Mouse (Mus musculus): ENCODE measurements around the gene Ddn. TPM values are rescaled to one million over a fixed set of nuclear protein-coding genes. Genes with fewer than 3 reads are reported as not detected.

Gene Ddn
- polyA plus RNA-seq, 1 experiment from 2014 or later, result not detected

DNA sequence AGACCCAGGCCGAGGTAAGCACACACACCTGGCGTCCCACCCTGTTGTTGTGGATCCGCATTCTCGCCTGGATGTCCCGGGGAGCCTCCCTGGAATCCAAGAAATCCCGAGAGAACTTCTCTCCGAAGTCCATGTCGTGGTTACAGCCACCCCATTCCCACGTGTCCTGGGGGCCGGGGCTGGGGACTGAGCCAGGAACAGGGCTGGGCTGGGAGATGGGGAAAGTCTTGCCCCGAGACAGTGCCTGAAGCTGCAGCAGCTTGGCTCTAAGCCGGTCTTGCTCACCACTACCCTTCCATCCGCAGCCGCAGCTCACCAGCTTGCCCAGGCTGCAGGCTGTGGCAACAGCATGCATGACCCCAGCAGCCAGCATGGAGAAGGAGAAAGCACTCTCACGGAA is 35.2 kb downstream of the Ddn start:
- Histone ChIP-seq H3K27ac (ENCODE audit: low read length) (no peak overlapping the region), H3K9me3 (replicated peaks; ENCODE audit: control insufficient read depth, low read length) (no peaks in the 10 kb centered on the region), H3K9ac (ENCODE audit: low read length) (no peak overlapping the region), H3K4me2 (ENCODE audit: low read depth, low read length) (no peak overlapping the region), H3K27me3 (ENCODE audit: control insufficient read depth, insufficient read depth, low read length) (peaks cover 81% of the 10 kb centered on the region), H3K4me3 (replicated peaks; ENCODE audit: low read length) (no peak overlapping the region), H3K4me1 (ENCODE audit: control insufficient read depth, insufficient read depth, low read length) (peaks cover 29% of the 10 kb centered on the region), H3K36me3 (ENCODE audit: control insufficient read depth, insufficient read depth, low read length) (no peaks in the 10 kb centered on the region)
- no peak for ATAC-seq (ENCODE audit: insufficient read depth, low FRiP score)
- 20% methylated on average over 15 of the region's 15 CpGs for WGBS

- Histone ChIP-seq H3K36me3 (ENCODE audit: control insufficient read depth, insufficient read depth, low read length) (no peaks in the 10 kb centered on the region), H3K9ac (ENCODE audit: low read length) (peak overlapping the region; percentile 54), H3K27me3 (ENCODE audit: control insufficient read depth, insufficient read depth, low read length) (peaks cover 66% of the 10 kb centered on the region), H3K4me2 (ENCODE audit: low read depth, low read length) (peak overlapping the region; percentile 50), H3K4me3 (replicated peaks; ENCODE audit: low read length) (peak overlapping the region; percentile 36), H3K4me1 (ENCODE audit: control insufficient read depth, insufficient read depth, low read length) (peaks cover 19% of the 10 kb centered on the region), H3K9me3 (replicated peaks; ENCODE audit: control insufficient read depth, low read length) (no peaks in the 10 kb centered on the region), H3K27ac (ENCODE audit: low read length) (no peak overlapping the region)
- WGBS, result 2% methylated on average over 36 of the region's 36 CpGs
- ATAC-seq (ENCODE audit: insufficient read depth, low FRiP score), result no peak
Measured at GRCm38 (mm10) chr15:98772511-98773211, 36.6 kb downstream of the Ddn start.

GRCm38 (mm10) chr15:98771813-98772425 is 37.4 kb downstream of the Ddn start:
- Histone ChIP-seq H3K27me3 (ENCODE audit: control insufficient read depth, insufficient read depth, low read length) (peaks cover 59% of the 10 kb centered on the region), H3K9me3 (replicated peaks; ENCODE audit: control insufficient read depth, low read length) (no peaks in the 10 kb centered on the region), H3K4me3 (replicated peaks; ENCODE audit: low read length) (peak overlapping the region; percentile 36), H3K36me3 (ENCODE audit: control insufficient read depth, insufficient read depth, low read length) (no peaks in the 10 kb centered on the region), H3K4me2 (ENCODE audit: low read depth, low read length) (peak overlapping the region; percentile 50), H3K27ac (ENCODE audit: low read length) (no peak overlapping the region), H3K4me1 (ENCODE audit: control insufficient read depth, insufficient read depth, low read length) (peaks cover 13% of the 10 kb centered on the region), H3K9ac (ENCODE audit: low read length) (peak overlapping the region; percentile 54)
- 10% methylated on average over 12 of the region's 12 CpGs for WGBS
- ATAC-seq (ENCODE audit: insufficient read depth, low FRiP score), result no peak

DNA sequence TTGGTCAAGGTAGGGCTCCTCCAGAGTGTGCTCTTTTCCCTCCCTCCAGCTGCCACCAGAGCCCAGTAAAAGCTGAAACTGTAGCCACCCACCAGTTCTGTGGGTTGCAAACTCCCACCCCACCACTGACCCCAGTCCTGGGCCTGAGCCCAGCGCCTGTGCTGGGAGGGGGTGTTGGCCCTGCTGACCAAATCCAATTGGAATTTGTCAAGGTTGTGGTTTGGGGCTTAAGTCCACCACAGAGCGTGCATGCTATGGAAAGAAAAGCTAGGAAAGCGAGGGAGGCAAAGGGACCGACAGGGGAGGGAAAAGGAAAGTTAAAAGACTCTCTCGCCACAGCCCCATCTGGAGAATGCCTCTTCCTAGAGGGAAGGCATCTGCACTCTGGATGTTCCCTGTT is 41.0 kb downstream of the Ddn start:
- no peak overlapping the region for H3K27ac ChIP-seq (ENCODE audit: low read length)
- WGBS, result 35% methylated on average over 5 of the region's 5 CpGs
- H3K4me1 ChIP-seq (ENCODE audit: control insufficient read depth, insufficient read depth, low read length), result peaks cover 5% of the 10 kb centered on the region
- ATAC-seq (ENCODE audit: insufficient read depth, low FRiP score), result no peak
- no peak overlapping the region for H3K9ac ChIP-seq (ENCODE audit: low read length)
- no peak overlapping the region for H3K4me2 ChIP-seq (ENCODE audit: low read depth, low read length)
- no peaks in the 10 kb centered on the region for H3K9me3 ChIP-seq (replicated peaks; ENCODE audit: control insufficient read depth, low read length)
- H3K36me3 ChIP-seq (ENCODE audit: control insufficient read depth, insufficient read depth, low read length), result no peaks in the 10 kb centered on the region
- H3K4me3 ChIP-seq (replicated peaks; ENCODE audit: low read length), result no peak overlapping the region
- peaks cover 24% of the 10 kb centered on the region for H3K27me3 ChIP-seq (ENCODE audit: control insufficient read depth, insufficient read depth, low read length)

DNA sequence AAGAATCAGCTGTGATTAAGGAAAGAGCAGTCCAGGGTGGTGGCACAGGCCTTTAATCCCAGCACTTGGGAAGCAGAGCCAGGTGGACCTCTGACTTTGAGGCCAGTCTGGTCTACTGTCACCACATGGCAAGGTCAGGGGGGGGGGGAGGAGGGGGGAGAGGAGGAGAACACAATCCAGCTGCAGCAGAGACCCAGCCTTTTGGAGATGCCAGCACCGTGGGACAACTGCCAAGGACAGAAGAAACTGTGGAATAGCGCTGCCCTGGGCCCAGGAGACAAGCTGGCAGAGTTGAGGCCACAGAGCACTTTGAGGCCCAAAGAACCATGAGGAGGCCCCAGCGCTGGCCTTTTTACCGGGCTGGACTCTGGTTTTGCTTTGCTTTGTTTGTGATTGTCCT is 43.4 kb downstream of the Ddn start:
- H3K27ac ChIP-seq (ENCODE audit: low read length), result no peak overlapping the region
- H3K4me3 ChIP-seq (replicated peaks; ENCODE audit: low read length), result no peak overlapping the region
- H3K9ac ChIP-seq (ENCODE audit: low read length), result no peak overlapping the region
- H3K4me2 ChIP-seq (ENCODE audit: low read depth, low read length), result no peak overlapping the region
- no peaks in the 10 kb centered on the region for H3K36me3 ChIP-seq (ENCODE audit: control insufficient read depth, insufficient read depth, low read length)
- ATAC-seq (ENCODE audit: insufficient read depth, low FRiP score), result no peak
- WGBS, result 68% methylated on average over 4 of the region's 4 CpGs
- H3K9me3 ChIP-seq (replicated peaks; ENCODE audit: control insufficient read depth, low read length), result no peaks in the 10 kb centered on the region
- peaks cover 15% of the 10 kb centered on the region for H3K4me1 ChIP-seq (ENCODE audit: control insufficient read depth, insufficient read depth, low read length)
- H3K27me3 ChIP-seq (ENCODE audit: control insufficient read depth, insufficient read depth, low read length), result peaks cover 7% of the 10 kb centered on the region

- H3K4me3 ChIP-seq (replicated peaks; ENCODE audit: low read length), result peak within 1 kb of the TSS; percentile 97
- H3K27me3 ChIP-seq (ENCODE audit: control insufficient read depth, insufficient read depth, low read length), result no peaks in the 10 kb centered on the region
- H3K9ac ChIP-seq (ENCODE audit: low read length), result peak within 1 kb of the TSS; percentile 84
- H3K4me1 ChIP-seq (ENCODE audit: control insufficient read depth, insufficient read depth, low read length), result peaks cover 15% of the 10 kb centered on the region
- H3K36me3 ChIP-seq (ENCODE audit: control insufficient read depth, insufficient read depth, low read length), result no peaks in the 10 kb centered on the region; the same call in 1 of the 2 replicates
- no peaks in the 10 kb centered on the region for H3K9me3 ChIP-seq (replicated peaks; ENCODE audit: control insufficient read depth, low read length)
- ATAC-seq (ENCODE audit: insufficient read depth, low FRiP score), result peak; percentile 95
- WGBS, result under 1% methylated on average over 75 of the region's 76 CpGs
- H3K27ac ChIP-seq (ENCODE audit: low read length), result peak within 1 kb of the TSS; percentile 86
- H3K4me2 ChIP-seq (ENCODE audit: low read depth, low read length), result peak within 1 kb of the TSS; percentile 92
Measured at GRCm38 (mm10) chr15:98762670-98763529, 46.4 kb downstream of the Ddn start, which contains the start of gene Arf3. Gene Arf3 (minus strand): TSS chr15:98763214.

- Histone ChIP-seq H3K27me3 (ENCODE audit: control insufficient read depth, insufficient read depth, low read length) (no peaks in the 10 kb centered on the region), H3K4me3 (replicated peaks; ENCODE audit: low read length) (peak overlapping the region; percentile 97), H3K9me3 (replicated peaks; ENCODE audit: control insufficient read depth, low read length) (no peaks in the 10 kb centered on the region), H3K36me3 (ENCODE audit: control insufficient read depth, insufficient read depth, low read length) (no peaks in the 10 kb centered on the region; the same call in 1 of the 2 replicates), H3K4me2 (ENCODE audit: low read depth, low read length) (peak overlapping the region; percentile 92), H3K27ac (ENCODE audit: low read length) (peak overlapping the region; percentile 86), H3K4me1 (ENCODE audit: control insufficient read depth, insufficient read depth, low read length) (peaks cover 15% of the 10 kb centered on the region), H3K9ac (ENCODE audit: low read length) (peak overlapping the region; percentile 84)
- under 1% methylated on average over 22 of the region's 24 CpGs for WGBS
- peak; percentile 87 for ATAC-seq (ENCODE audit: insufficient read depth, low FRiP score)
Measured at GRCm38 (mm10) chr15:98762201-98762621, 47.1 kb downstream of the Ddn start.

GRCm38 (mm10) chr15:98754125-98754524 is 55.2 kb downstream of the Ddn start:
- Histone ChIP-seq H3K4me2 (ENCODE audit: low read depth, low read length) (no peak overlapping the region), H3K9me3 (replicated peaks; ENCODE audit: control insufficient read depth, low read length) (no peaks in the 10 kb centered on the region), H3K27ac (ENCODE audit: low read length) (no peak overlapping the region), H3K9ac (ENCODE audit: low read length) (no peak overlapping the region), H3K4me1 (ENCODE audit: control insufficient read depth, insufficient read depth, low read length) (0 out of 2 replicates have a peak, but pooled peaks cover 5% of the 10 kb centered on the region), H3K36me3 (ENCODE audit: control insufficient read depth, insufficient read depth, low read length) (no peaks in the 10 kb centered on the region; the same call in 1 of the 2 replicates), H3K27me3 (ENCODE audit: control insufficient read depth, insufficient read depth, low read length) (no peaks in the 10 kb centered on the region), H3K4me3 (replicated peaks; ENCODE audit: low read length) (no peak overlapping the region)
- WGBS, result 75% methylated on average over 2 of the region's 2 CpGs
- ATAC-seq (ENCODE audit: insufficient read depth, low FRiP score), result no peak

All from stomach, embryonic 16.5 days (tissue).